9 mouse cellular contexts compared by ENCODE assay signal in genomic region chr4:155841651-155842270, GRCm38 (mm10). TPM values are rescaled to one million over a fixed set of nuclear protein-coding genes. Genes with fewer than 3 reads are reported as not detected.
DNase-seq lines count a peak whose midpoint lies in the region; ATAC-seq lines count a peak whose summit lies in the region.
"Had no signal": no experiment of that assay in that cellular context is flagged by ENCODE, and none has a peak within 500 bp of the region (broad histone marks: within the 10 kb centered on the region; RNA-seq: fewer than 3 reads in every experiment).

No protein-coding gene starts in this region.

- H3K4me2 ChIP-seq in embryonic facial prominence, embryonic 15.5 days (replicated peaks): peak overlapping the region; percentile 91
- H3K4me2 ChIP-seq in limb, embryonic 15.5 days: peak overlapping the region; percentile 92
- peak overlapping the region; percentile 93 for H3K4me2 ChIP-seq in stomach, embryonic 16.5 days (ENCODE audit: low read depth, low read length)

- ATAC-seq in embryonic facial prominence, embryonic 15.5 days (ENCODE audit: insufficient number of reproducible peaks, low FRiP score, low TSS enrichment, low read depth): no peak
- ATAC-seq in limb, embryonic 15.5 days (ENCODE audit: insufficient number of reproducible peaks, low FRiP score, low TSS enrichment, low read depth): no peak
- no peak for ATAC-seq in stomach, embryonic 16.5 days (ENCODE audit: insufficient read depth, low FRiP score)

- no peaks in the 10 kb centered on the region for H3K27me3 ChIP-seq in embryonic facial prominence, embryonic 15.5 days
- H3K27me3 ChIP-seq in limb, embryonic 15.5 days: no peaks in the 10 kb centered on the region
- H3K27me3 ChIP-seq in stomach, embryonic 16.5 days (ENCODE audit: control insufficient read depth, insufficient read depth, low read length): no peaks in the 10 kb centered on the region

- no peak overlapping the region for H3K9ac ChIP-seq in embryonic facial prominence, embryonic 15.5 days
- no peak overlapping the region for H3K9ac ChIP-seq in limb, embryonic 15.5 days
- H3K9ac ChIP-seq in stomach, embryonic 16.5 days (ENCODE audit: low read length): peak overlapping the region; percentile 80

- H3K36me3 ChIP-seq in embryonic facial prominence, embryonic 15.5 days: peaks cover 17% of the 10 kb centered on the region
- peaks cover 24% of the 10 kb centered on the region for H3K36me3 ChIP-seq in limb, embryonic 15.5 days
- no peaks in the 10 kb centered on the region; the same call in none of the 2 replicates for H3K36me3 ChIP-seq in stomach, embryonic 16.5 days (ENCODE audit: control insufficient read depth, insufficient read depth, low read length)

- 41% methylated on average over 38 of the region's 38 CpGs for WGBS in embryonic facial prominence, embryonic 15.5 days
- WGBS in limb, embryonic 15.5 days: 41% methylated on average over 38 of the region's 38 CpGs
- 44% methylated on average over 38 of the region's 38 CpGs for WGBS in stomach, embryonic 16.5 days

- H3K27ac ChIP-seq in embryonic facial prominence, embryonic 15.5 days (replicated peaks): no peak overlapping the region
- H3K27ac ChIP-seq in limb, embryonic 15.5 days: peak overlapping the region; percentile 86; the same call in 1 of the 2 replicates
- H3K27ac ChIP-seq in stomach, embryonic 16.5 days (ENCODE audit: low read length): no peak overlapping the region

- no peaks in the 10 kb centered on the region for H3K9me3 ChIP-seq in embryonic facial prominence, embryonic 15.5 days (replicated peaks)
- no peaks in the 10 kb centered on the region for H3K9me3 ChIP-seq in limb, embryonic 15.5 days
- H3K9me3 ChIP-seq in stomach, embryonic 16.5 days (replicated peaks; ENCODE audit: control insufficient read depth, low read length): no peaks in the 10 kb centered on the region

- peak overlapping the region; percentile 55 for H3K4me3 ChIP-seq in embryonic facial prominence, embryonic 15.5 days (replicated peaks)
- H3K4me3 ChIP-seq in limb, embryonic 15.5 days: peak overlapping the region; percentile 56
- peak overlapping the region; percentile 69 for H3K4me3 ChIP-seq in stomach, embryonic 16.5 days (replicated peaks; ENCODE audit: low read length)

- intact Hi-C loops in heart, postnatal 25 days (cut with DNase I): no loop called here

- DNase-seq in heart, adult 11 months: peak; percentile 94
- no peak for DNase-seq in heart, postnatal 25 days (ENCODE audit: low spot score)
- peak; percentile 39 to 42 for DNase-seq in B cell, adult 2 months
- no peak for DNase-seq in ovary, adult 18-20 months (ENCODE audit: low spot score)
- no peak for DNase-seq in frontal cortex, adult 2 months (ENCODE audit: extremely low spot score in 1 of 2, low spot score in 1 of 2)

- peaks cover 49% of the 10 kb centered on the region for H3K4me1 ChIP-seq in embryonic facial prominence, embryonic 15.5 days
- peaks cover 49% of the 10 kb centered on the region for H3K4me1 ChIP-seq in limb, embryonic 15.5 days
- peaks cover 37% of the 10 kb centered on the region for H3K4me1 ChIP-seq in stomach, embryonic 16.5 days (ENCODE audit: control insufficient read depth, insufficient read depth, low read length)

RNA-seq across cellular contexts. Expression of gene Mxra8, which starts 2.3 kb away (rescaled TPM):
- total RNA-seq in heart, postnatal 25 days (2021): 10 to 100 TPM; 30.5 to 33.0 TPM
- polyA plus RNA-seq in embryonic facial prominence, embryonic 15.5 days (2015; fragmentation: Nextera tagmentation; extraction: Ambion mirVana): 137 and 141 TPM in 2 replicates
- 150 and 197 TPM in 2 replicates for polyA plus RNA-seq in limb, embryonic 15.5 days (2015; fragmentation: Nextera tagmentation; extraction: Ambion mirVana)
- polyA plus RNA-seq in stomach, embryonic 16.5 days (2015; fragmentation: Nextera tagmentation; extraction: Ambion mirVana): 126 and 152 TPM in 2 replicates
- polyA plus RNA-seq in frontal cortex, adult 2 months (2012; rRNA removed): 19.0 and 19.3 TPM in 2 replicates
- total RNA-seq: MEL had no signal

RNA-seq across cellular contexts. Expression of gene Dvl1, which starts 5.4 kb away (rescaled TPM):
- 10 to 100 TPM; 43.3 to 44.3 TPM for total RNA-seq in heart, postnatal 25 days (2021)
- polyA plus RNA-seq in embryonic facial prominence, embryonic 15.5 days (2015; fragmentation: Nextera tagmentation; extraction: Ambion mirVana): 10.0 and 12.2 TPM in 2 replicates
- polyA plus RNA-seq in limb, embryonic 15.5 days (2015; fragmentation: Nextera tagmentation; extraction: Ambion mirVana): 7.1 and 10.4 TPM in 2 replicates
- polyA plus RNA-seq in stomach, embryonic 16.5 days (2015; fragmentation: Nextera tagmentation; extraction: Ambion mirVana): 5.0 and 5.3 TPM in 2 replicates
- 129 and 134 TPM in 2 replicates for polyA plus RNA-seq in frontal cortex, adult 2 months (2012; rRNA removed)

RNA-seq across cellular contexts. Expression of gene Aurkaip1, which starts 10.7 kb away (rescaled TPM):
- 100 to 1,000 TPM; 108 to 109 TPM for total RNA-seq in heart, postnatal 25 days (2021)
- 142 TPM in 2 replicates for polyA plus RNA-seq in embryonic facial prominence, embryonic 15.5 days (2015; fragmentation: Nextera tagmentation; extraction: Ambion mirVana)
- polyA plus RNA-seq in limb, embryonic 15.5 days (2015; fragmentation: Nextera tagmentation; extraction: Ambion mirVana): 123 and 128 TPM in 2 replicates
- 135 and 158 TPM in 2 replicates for polyA plus RNA-seq in stomach, embryonic 16.5 days (2015; fragmentation: Nextera tagmentation; extraction: Ambion mirVana)
- polyA plus RNA-seq in frontal cortex, adult 2 months (2012; rRNA removed): 126 and 131 TPM in 2 replicates

RNA-seq across cellular contexts. Expression of gene Tas1r3, which starts 21.4 kb away (rescaled TPM):
- under 1 TPM; 0.14 to 0.26 TPM for total RNA-seq in heart, postnatal 25 days (2021)
- 0.48 and 0.56 TPM in 2 replicates for polyA plus RNA-seq in embryonic facial prominence, embryonic 15.5 days (2015; fragmentation: Nextera tagmentation; extraction: Ambion mirVana)
- polyA plus RNA-seq in limb, embryonic 15.5 days (2015; fragmentation: Nextera tagmentation; extraction: Ambion mirVana): 0.32 and 0.42 TPM in 2 replicates
- polyA plus RNA-seq in stomach, embryonic 16.5 days (2015; fragmentation: Nextera tagmentation; extraction: Ambion mirVana): 0.32 and 0.35 TPM in 2 replicates
- 0.36 and 0.38 TPM in 2 replicates for polyA plus RNA-seq in frontal cortex, adult 2 months (2012; rRNA removed)

RNA-seq across cellular contexts. Expression of gene Cptp, which starts 27.5 kb away (rescaled TPM):
- 10 to 100 TPM in 1 of 2 experiments, 1 to 10 TPM in 1; 8.1 to 10.5 TPM for total RNA-seq in heart, postnatal 25 days (2021)
- 18.0 and 20.1 TPM in 2 replicates for polyA plus RNA-seq in embryonic facial prominence, embryonic 15.5 days (2015; fragmentation: Nextera tagmentation; extraction: Ambion mirVana)
- polyA plus RNA-seq in limb, embryonic 15.5 days (2015; fragmentation: Nextera tagmentation; extraction: Ambion mirVana): 19.7 and 20.8 TPM in 2 replicates
- 19.4 and 23.0 TPM in 2 replicates for polyA plus RNA-seq in stomach, embryonic 16.5 days (2015; fragmentation: Nextera tagmentation; extraction: Ambion mirVana)
- 19.6 and 22.3 TPM in 2 replicates for polyA plus RNA-seq in frontal cortex, adult 2 months (2012; rRNA removed)

Comparison
In these comparisons a context has a peak if more than half of its experiments do, and no peak if none do; other contexts are left out.
1. DNase-seq: peak in heart, adult 11 months (single experiment) and B cell, adult 2 months (2 of 2); none in heart, postnatal 25 days (single experiment), ovary, adult 18-20 months (single experiment) and frontal cortex, adult 2 months (0 of 2).
2. Peak in every context shown above with its lines, with median percentiles within 50 percentile points of each other: H3K4me2 ChIP-seq and H3K4me3 ChIP-seq.